Mouse (Mus musculus) brain, embryonic 14.5 days (tissue): ENCODE results near the gene Inpp5f.

Source experiments
- CTCF ChIP-seq: fragments of 200-500 bp; IDR thresholded peaks from 2 replicates; pipeline ENCODE4 v1.5.1; 2012; ENCODE audit warnings: inconsistent platforms, mild to moderate bottlenecking, moderate library complexity, borderline replicate concordance; ENCODE audit not compliant: insufficient read depth, insufficient read length; ENCODE audit errors: extremely low read depth
- POLR2A ChIP-seq: fragments of 200-500 bp; IDR thresholded peaks from 2 replicates; pipeline ENCODE4 v1.6.1; 2012; ENCODE audit warnings: mild to moderate bottlenecking, inconsistent platforms, borderline replicate concordance; ENCODE audit not compliant: poor library complexity, insufficient read depth, insufficient read length, severe bottlenecking; ENCODE audit errors: extremely low read depth

GRCm38 (mm10) chr7:128656970-128657369, 45.8 kb downstream of the Inpp5f start:
- TF ChIP-seq CTCF (no peak), POLR2A (no peak)
